Mouse (Mus musculus) adipocyte (in vitro differentiated cells): ENCODE results near the gene Anp32b.

ENCODE experiments used
- DNase-seq: peaks from one replicate; pipeline ENCODE4 v3.0.0-alpha.2; 2016; ENCODE audit warnings: low spot score

Gene Anp32b

DNA sequence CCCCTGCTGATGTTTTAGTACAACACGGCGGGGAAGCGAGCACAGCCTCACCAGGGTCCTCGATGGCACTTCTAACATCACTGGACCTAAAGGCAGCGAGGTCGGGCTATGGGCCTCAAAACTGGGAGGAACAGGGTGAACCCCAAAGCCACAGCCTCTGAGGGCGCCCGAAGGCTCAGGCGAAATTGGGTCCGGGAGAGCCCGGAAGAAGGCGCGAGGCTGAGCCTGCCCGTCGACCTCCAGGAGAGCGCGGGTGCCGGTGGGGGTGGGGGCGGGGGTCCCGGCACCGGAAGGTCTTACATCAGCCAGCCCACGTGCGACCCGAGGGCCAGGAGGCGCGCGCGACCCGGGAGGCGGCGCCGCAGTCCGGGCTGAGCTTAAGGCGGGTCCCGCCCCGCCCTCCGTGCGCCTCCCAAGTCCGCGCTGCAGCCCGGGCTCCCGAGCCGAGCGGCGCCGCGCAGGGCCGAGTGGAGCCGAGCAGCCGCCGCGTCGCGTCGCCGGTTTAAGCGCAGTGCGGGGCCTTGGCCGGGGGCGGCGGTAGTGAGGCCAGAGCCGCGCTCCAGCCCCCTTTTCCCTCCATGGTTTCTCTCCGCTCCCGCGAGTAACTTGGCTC is at the start of gene Anp32b:
Gene Anp32b, plus strand, starts transcription at position 384 of the 613 bp plus-strand sequence.
- peak; percentile 80 for DNase-seq

DNA sequence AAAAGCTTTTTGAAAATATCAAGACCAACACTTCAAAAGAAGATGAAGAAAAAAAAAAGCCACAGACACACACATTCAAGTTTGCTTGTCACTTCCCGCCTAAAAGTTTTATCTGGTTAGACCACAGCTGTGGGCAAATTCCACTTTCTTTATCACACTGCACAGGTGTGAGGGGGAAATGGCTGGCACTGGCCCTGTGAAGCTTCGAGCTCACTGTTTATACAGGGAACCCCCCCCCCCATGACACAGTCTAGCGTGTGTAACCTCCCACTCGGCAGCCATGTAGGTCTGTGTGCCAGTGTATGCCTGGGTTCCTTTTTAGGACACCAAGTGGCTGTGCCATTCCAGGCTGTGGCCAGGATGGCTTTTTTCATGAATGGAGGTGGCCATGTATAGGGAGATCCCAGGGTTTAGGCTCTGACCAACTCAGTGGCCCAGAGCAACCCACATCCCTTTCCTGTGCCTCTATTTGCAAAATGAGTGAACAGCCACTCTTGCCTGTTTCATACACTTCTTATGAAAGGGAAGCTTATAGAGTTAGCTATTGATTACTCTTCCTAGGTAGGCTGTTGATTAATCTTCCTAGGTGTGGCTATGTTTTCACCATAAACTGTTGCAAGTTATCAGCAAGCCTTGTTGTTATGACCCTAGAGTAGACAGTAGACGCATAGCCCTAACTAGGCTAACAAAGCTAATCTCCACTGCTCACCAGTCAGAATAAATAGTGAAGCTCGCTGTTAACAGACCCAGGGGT is 46.5 kb upstream of the Anp32b start:
- no peak for DNase-seq

- DNase-seq, result no peak
Measured at GRCm38 (mm10) chr4:46406966-46407703, 43.6 kb upstream of the Anp32b start.

DNA sequence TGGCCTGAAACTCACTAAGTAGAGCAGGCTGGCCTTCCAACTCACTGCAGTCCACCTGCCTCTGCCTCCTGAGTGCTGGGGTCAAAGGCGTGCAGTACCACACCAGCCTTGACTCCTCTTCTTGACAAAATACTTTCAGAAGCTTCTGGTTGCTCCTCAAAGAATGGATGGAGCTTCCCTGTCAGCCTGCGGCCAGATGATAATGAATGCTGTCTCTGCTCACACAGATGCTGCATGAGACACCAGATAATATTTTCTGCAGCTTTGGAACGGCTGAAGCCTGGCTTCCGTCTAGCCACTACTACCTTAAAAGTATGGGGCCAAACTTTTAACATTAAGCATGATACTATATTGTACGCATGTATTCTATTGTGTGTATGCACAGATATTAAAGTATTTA is 40.0 kb upstream of the Anp32b start:
- DNase-seq, result no peak

DNA sequence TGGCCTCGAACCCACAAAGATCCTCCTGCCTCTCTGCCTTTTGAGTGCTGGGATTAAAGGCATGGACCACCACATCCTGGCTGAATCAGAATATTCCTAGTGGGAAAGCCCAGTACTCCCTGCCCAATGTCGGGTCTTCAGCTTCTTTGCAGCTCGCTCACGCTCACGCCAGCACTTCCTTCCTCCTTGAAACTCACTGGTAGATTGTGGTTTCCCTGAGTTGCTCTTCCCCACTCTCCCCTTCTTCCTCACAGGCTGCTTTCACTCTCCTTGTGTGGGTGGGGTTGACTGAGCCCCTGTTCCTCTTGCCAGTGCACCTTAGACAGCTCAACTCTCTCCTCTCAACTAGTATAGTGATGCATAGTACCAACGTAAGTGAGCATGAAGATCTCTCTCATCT is 39.2 kb upstream of the Anp32b start:
- DNase-seq, result no peak

DNA sequence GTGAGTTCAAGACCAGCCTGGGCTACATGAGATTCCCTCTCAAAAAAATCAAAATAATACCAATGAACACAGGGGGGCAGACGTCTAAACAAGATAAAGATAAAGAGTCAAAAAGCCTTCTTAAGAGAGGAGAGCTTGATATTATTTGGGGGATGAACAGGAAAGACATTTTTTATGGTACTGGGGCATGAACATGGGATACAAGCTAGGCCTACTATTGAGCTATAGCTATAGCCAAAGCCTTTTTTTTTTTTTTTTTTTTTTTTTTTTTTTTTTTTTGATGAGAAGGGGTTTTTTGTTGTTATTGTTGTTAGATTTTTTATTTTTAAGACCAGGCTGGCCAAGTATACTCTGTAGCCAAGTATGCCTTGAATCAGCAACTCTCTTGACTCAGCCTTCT is 38.6 kb upstream of the Anp32b start:
- DNase-seq, result no peak

- DNase-seq, result no peak
Measured at GRCm38 (mm10) chr4:46413406-46413805, 37.3 kb upstream of the Anp32b start, which contains the start of gene Hemgn. Gene Hemgn, minus strand, starts transcription at chr4:46413506.

- DNase-seq, result no peak
Measured at GRCm38 (mm10) chr4:46417491-46417890, 33.2 kb upstream of the Anp32b start.

GRCm38 (mm10) chr4:46418851-46419250 is 31.9 kb upstream of the Anp32b start:
- no peak for DNase-seq

DNA sequence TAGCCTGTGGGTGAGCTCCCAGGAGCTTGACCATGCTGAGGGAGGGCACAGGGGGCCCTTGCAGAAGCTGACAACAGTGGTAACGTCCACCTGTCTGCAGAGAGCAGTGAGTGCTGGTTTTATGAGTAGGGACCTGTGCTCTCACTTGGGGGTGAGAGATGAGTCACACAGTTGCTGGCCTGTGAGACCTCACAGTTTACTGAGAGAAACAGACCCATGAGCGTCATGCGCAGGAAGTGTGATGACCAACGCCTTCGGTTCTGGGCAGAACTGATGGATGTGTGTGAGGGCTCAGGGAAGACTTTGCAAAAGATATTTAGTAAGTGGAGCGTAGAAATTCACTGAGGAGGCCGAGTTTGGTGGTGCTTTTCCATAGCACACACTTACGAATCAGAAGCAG is 28.1 kb upstream of the Anp32b start:
- DNase-seq, result no peak

DNA sequence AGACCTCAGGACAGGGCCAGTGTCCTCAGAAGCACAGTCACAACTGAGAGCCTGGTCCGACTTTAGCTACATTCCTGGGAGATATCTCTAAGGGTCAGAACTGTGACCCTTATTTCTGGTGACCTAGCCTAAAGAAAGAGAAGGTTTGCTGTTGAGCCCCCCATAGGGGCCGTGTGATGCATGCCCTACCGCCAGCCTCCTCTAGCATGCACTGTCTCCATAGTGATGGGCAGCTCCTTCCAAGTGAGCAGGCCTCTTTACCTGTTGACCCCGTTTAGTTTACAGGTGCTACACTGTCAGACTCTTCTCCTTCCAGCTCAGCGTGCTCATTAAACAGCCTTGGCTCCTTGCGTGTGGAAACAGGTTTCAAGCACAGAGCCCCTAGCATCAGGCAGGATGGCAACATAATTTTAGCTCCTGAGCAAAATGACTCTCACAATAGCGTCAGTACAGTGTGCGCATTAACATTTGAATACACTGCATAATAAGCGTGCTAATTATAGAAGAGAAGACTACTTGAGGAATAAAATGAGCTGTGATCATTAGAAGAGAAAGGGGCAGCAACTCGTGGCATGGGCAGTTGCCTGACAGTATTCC is 21.7 kb upstream of the Anp32b start:
- no peak for DNase-seq

- DNase-seq, result no peak
Measured at GRCm38 (mm10) chr4:46432339-46433036, 18.2 kb upstream of the Anp32b start.

- no peak for DNase-seq
Measured at GRCm38 (mm10) chr4:46442501-46442900, 8.2 kb upstream of the Anp32b start.

DNA sequence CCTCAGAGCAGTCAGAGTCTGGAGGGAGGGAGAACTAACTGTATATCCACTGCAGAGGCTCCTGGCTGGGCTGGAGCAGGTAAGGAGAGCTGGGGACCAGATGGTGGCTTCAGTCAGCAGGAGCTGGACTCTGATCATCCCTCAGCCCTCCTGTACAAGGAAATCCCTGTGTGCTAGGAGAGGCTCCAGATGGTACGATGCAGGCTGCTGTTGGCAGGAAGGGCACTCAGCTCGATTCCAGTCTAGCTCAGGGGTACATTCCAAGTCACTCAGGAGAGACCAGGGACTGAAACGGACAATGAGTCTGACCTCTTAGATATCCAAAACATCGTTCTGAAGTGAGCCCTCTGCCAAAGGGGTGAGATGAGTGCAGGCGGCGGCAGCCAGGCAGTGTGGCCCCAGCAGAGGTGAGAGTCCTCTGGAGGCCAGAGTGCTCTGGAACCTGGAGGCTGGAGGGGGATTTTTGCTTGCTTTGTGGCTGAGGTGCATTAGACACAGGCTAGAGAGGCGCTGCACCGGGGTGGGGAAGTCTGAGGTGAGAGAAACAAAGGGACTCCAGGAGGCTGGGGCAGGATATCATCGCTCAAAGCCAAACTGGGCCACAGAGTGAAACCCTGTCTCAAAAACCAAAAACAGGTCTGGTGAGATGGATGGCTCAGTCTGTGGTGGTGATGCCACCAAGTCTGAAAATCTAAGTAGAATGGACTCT is 5.3 kb upstream of the Anp32b start:
- DNase-seq, result no peak

DNA sequence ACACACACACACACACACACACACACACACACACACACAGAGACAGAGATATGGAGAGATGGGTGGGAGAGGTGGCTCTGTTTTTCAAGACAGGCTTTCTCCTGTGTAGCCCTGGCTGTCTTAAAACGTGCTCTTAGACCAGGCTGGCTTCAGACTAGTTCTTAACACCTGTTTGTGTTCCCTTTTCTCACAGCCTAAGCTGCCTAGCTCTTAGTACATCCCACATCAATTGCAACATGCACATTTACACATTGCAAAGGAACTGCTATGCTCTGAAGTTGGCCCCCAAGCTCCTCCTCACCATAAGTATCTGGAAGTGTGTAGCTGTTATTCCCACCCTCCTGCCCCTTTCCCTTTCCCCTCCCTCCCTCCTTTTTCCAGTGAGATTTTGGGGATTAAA is 3.2 kb upstream of the Anp32b start:
- DNase-seq, result no peak

DNA sequence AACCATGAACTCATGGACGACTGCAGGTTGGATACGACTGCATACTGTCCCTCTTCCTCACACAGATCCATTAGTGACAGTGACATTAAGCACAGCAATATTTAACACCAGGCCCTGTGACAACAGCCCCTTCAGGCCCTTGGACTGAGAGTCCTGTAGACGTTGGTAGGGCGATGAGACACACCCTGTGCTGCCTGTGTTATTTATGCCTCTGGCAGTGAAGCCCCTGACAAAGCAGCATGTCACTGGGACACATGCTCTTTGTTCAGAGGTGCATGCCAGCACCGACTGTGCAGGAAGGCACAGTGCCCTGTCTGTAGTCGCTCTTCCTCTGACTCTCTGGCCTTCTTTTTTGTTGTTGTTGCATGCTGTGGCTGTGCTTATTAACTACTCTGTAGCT is 1.8 kb upstream of the Anp32b start:
- DNase-seq, result no peak

GRCm38 (mm10) chr4:46450020-46450518 is 633 bp upstream of the Anp32b start:
- DNase-seq, result no peak

DNA sequence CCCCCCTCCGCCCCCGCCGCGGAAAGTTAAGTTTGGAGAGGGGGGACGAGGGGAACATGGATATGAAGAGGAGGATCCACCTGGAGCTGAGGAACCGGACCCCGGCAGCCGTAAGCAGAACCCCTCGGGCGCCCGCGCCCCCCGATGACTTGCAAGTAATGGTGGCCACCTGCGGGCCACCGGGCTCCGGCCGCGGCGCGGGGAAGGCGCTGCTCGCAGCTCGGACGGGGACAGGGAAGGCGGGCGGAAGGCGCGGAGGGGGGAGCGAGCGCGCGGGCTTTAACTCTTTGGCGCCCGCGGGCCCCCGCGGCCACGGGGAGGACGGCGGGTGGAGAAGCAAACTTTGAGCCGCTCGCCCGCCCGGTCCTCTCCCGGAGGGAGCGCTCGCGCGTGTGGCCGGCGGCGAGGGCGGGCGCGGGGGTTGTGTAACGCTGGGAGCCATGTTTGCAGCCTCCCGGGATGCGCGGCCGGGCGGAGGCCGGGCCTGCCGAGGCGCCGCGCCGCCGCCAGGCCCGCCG is 597 bp downstream of the Anp32b start:
- peak; percentile 53 for DNase-seq

GRCm38 (mm10) chr4:46451758-46452480 is 1.2 kb downstream of the Anp32b start:
- peak; percentile 63 for DNase-seq

DNA sequence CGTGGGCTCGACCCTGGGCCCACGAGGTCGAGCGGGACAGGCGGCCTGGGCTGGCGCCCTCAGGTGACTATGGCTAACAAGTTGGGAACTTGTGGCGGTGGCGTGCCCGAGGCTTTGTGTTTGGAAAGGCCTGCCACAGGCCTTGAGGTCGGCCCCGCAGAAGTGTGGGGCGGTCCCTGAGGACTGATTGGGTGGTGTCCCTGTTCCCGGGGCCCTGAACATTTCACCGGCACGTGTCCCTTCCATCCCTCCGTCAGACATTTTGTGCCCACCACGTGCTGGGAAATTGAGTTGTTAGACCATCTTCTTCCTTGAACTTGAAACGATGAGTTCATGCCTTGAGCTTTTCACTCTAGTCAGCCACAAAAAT is 1.8 kb downstream of the Anp32b start:
- peak; percentile 63 for DNase-seq
